Mouse (Mus musculus) neural tube, embryonic 13.5 days (tissue): ENCODE data around the gene Rab3gap2. TPM values are rescaled to one million over a fixed set of nuclear protein-coding genes. Genes with fewer than 3 reads are reported as not detected.

ENCODE experiments used
- ATAC-seq: fragments of 200-750 bp; cut with Nextera tagmentation; 2 replicates; pipeline ENCODE4 v1.8.0; 2017; ENCODE audit warnings: low read depth, mild to moderate bottlenecking, moderate TSS enrichment, moderate library complexity
- H3K27ac ChIP-seq: fragments of 300-500 bp; sonication (generic); replicated peaks from 2 replicates; pipeline ENCODE4 v1.5.1; 2015; ENCODE audit warnings: moderate library complexity, mild to moderate bottlenecking, inconsistent platforms
- H3K27me3 ChIP-seq: fragments of 300-500 bp; sonication (generic); 2 replicates; pipeline ENCODE4 v1.6.1; 2015; ENCODE audit warnings: mild to moderate bottlenecking, inconsistent platforms
- H3K36me3 ChIP-seq: fragments of 300-500 bp; sonication (generic); 2 replicates; pipeline ENCODE4 v1.6.1; 2015; ENCODE audit warnings: mild to moderate bottlenecking, inconsistent platforms
- H3K4me1 ChIP-seq: fragments of 300-500 bp; sonication (generic); replicated peaks from 2 replicates; pipeline ENCODE4 v1.6.1; 2015; ENCODE audit warnings: inconsistent platforms
- H3K4me2 ChIP-seq: fragments of 300-500 bp; sonication (generic); 2 replicates; pipeline ENCODE4 v1.6.1; 2015; ENCODE audit warnings: inconsistent platforms, mild to moderate bottlenecking, moderate library complexity
- H3K4me3 ChIP-seq: fragments of 300-500 bp; sonication (generic); 2 replicates; pipeline ENCODE4 v1.5.1; 2015; ENCODE audit warnings: mild to moderate bottlenecking, inconsistent platforms
- H3K9ac ChIP-seq: fragments of 300-500 bp; sonication (generic); 2 replicates; pipeline ENCODE4 v1.6.1; 2015; ENCODE audit warnings: moderate library complexity, mild to moderate bottlenecking, inconsistent platforms
- H3K9me3 ChIP-seq: fragments of 300-500 bp; sonication (generic); 2 replicates; pipeline ENCODE4 v1.6.1; 2016; ENCODE audit warnings: inconsistent platforms
- WGBS: fragments of 180-500 bp; shearing (Covaris S2); methylation state at CpG from one replicate; pipeline ENCODE4 v1.1.7; 2015; 5-methylcytosine and 5-hydroxymethylcytosine counted together
- polyA plus RNA-seq: library from polyadenylated mRNA; unstranded; fragments of >200 nt; fragmentation: Nextera tagmentation; extraction: Ambion mirVana; gene quantifications from 2 replicates; pipeline ENCODE4 v1.2.1, GENCODE M21; 2015

The Rab3gap2 gene
- polyA plus RNA-seq, 1 experiment from 2014 or later, result 24.4 TPM

GRCm38 (mm10) chr1:185268675-185269074 is 64.8 kb downstream of the Rab3gap2 start:
- H3K27me3 ChIP-seq, result no peaks in the 10 kb centered on the region
- H3K36me3 ChIP-seq, result peaks cover 86% of the 10 kb centered on the region
- H3K9me3 ChIP-seq, result peaks cover 3% of the 10 kb centered on the region; the same call in 1 of the 2 replicates
- no peaks in the 10 kb centered on the region for H3K4me1 ChIP-seq
- ATAC-seq, result no peak
- H3K9ac ChIP-seq, result no peak overlapping the region
- no peak overlapping the region for H3K4me3 ChIP-seq
- no peak overlapping the region for H3K27ac ChIP-seq
- WGBS, result 86% methylated on average over 4 of the region's 4 CpGs
- H3K4me2 ChIP-seq, result no peak overlapping the region

- H3K36me3 ChIP-seq, result peaks cover 81% of the 10 kb centered on the region
- 95% methylated on average over 8 of the region's 8 CpGs for WGBS
- ATAC-seq, result no peak
Measured at GRCm38 (mm10) chr1:185270403-185271097, 66.6 kb downstream of the Rab3gap2 start.

GRCm38 (mm10) chr1:185271373-185271772 is 67.5 kb downstream of the Rab3gap2 start:
- Histone ChIP-seq H3K4me1 (no peaks in the 10 kb centered on the region), H3K27ac (no peak overlapping the region), H3K4me2 (no peak overlapping the region), H3K27me3 (no peaks in the 10 kb centered on the region), H3K9ac (no peak overlapping the region), H3K9me3 (peaks cover 3% of the 10 kb centered on the region; the same call in 1 of the 2 replicates), H3K36me3 (peaks cover 82% of the 10 kb centered on the region), H3K4me3 (no peak overlapping the region)
- no peak for ATAC-seq
- WGBS, result 83% methylated on average over 9 of the region's 9 CpGs

More at GRCm38 (mm10) chr1:185270403-185271097, 66.6 kb downstream of the Rab3gap2 start:
- Histone ChIP-seq H3K4me2 (no peak overlapping the region), H3K27me3 (no peaks in the 10 kb centered on the region), H3K9ac (no peak overlapping the region), H3K27ac (no peak overlapping the region), H3K9me3 (peaks cover 3% of the 10 kb centered on the region; the same call in 1 of the 2 replicates), H3K4me1 (no peaks in the 10 kb centered on the region), H3K4me3 (no peak overlapping the region)

- Histone ChIP-seq H3K36me3 (peaks cover 89% of the 10 kb centered on the region), H3K9ac (no peak overlapping the region), H3K4me1 (no peaks in the 10 kb centered on the region), H3K9me3 (peaks cover 3% of the 10 kb centered on the region; the same call in 1 of the 2 replicates), H3K27me3 (no peaks in the 10 kb centered on the region), H3K27ac (no peak overlapping the region), H3K4me2 (no peak overlapping the region), H3K4me3 (no peak overlapping the region)
- no peak for ATAC-seq
- 94% methylated on average over 5 of the region's 5 CpGs for WGBS
Measured at GRCm38 (mm10) chr1:185274819-185275545, 71.1 kb downstream of the Rab3gap2 start.

- no peak overlapping the region for H3K27ac ChIP-seq
- no peak overlapping the region for H3K4me3 ChIP-seq
- H3K36me3 ChIP-seq, result peaks cover 92% of the 10 kb centered on the region
- no peaks in the 10 kb centered on the region for H3K4me1 ChIP-seq
- peaks cover 3% of the 10 kb centered on the region; the same call in 1 of the 2 replicates for H3K9me3 ChIP-seq
- no peaks in the 10 kb centered on the region for H3K27me3 ChIP-seq
- WGBS, result 94% methylated on average over 7 of the region's 7 CpGs
- no peak overlapping the region for H3K9ac ChIP-seq
- no peak for ATAC-seq
- H3K4me2 ChIP-seq, result no peak overlapping the region
Measured at GRCm38 (mm10) chr1:185275976-185276375, 72.1 kb downstream of the Rab3gap2 start.

- Histone ChIP-seq H3K27me3 (no peaks in the 10 kb centered on the region), H3K4me2 (no peak overlapping the region), H3K4me1 (no peaks in the 10 kb centered on the region), H3K4me3 (no peak overlapping the region), H3K9ac (no peak overlapping the region), H3K27ac (no peak overlapping the region), H3K36me3 (peaks cover 92% of the 10 kb centered on the region), H3K9me3 (peaks cover 3% of the 10 kb centered on the region; the same call in 1 of the 2 replicates)
- WGBS, result 89% methylated on average over 11 of the region's 11 CpGs
- ATAC-seq, result no peak
Measured at GRCm38 (mm10) chr1:185277022-185277421, 73.1 kb downstream of the Rab3gap2 start.

- no peaks in the 10 kb centered on the region for H3K4me1 ChIP-seq
- peaks cover 94% of the 10 kb centered on the region for H3K36me3 ChIP-seq
- no peak for ATAC-seq
- no peaks in the 10 kb centered on the region for H3K9me3 ChIP-seq
- no peak overlapping the region for H3K9ac ChIP-seq
- no peak overlapping the region for H3K27ac ChIP-seq
- no peak overlapping the region for H3K4me2 ChIP-seq
- 92% methylated on average over 9 of the region's 9 CpGs for WGBS
- no peaks in the 10 kb centered on the region for H3K27me3 ChIP-seq
- no peak overlapping the region for H3K4me3 ChIP-seq
Measured at GRCm38 (mm10) chr1:185279288-185279687, 75.4 kb downstream of the Rab3gap2 start.

- H3K4me1 ChIP-seq, result peaks cover 8% of the 10 kb centered on the region; the same call in 1 of the 2 replicates
- no peak overlapping the region for H3K4me2 ChIP-seq
- peaks cover 94% of the 10 kb centered on the region for H3K36me3 ChIP-seq
- H3K9me3 ChIP-seq, result no peaks in the 10 kb centered on the region
- no peak overlapping the region for H3K27ac ChIP-seq
- H3K27me3 ChIP-seq, result no peaks in the 10 kb centered on the region
- ATAC-seq, result no peak
- WGBS, result 95% methylated on average over 4 of the region's 4 CpGs
- no peak overlapping the region for H3K4me3 ChIP-seq
- H3K9ac ChIP-seq, result no peak overlapping the region
Measured at GRCm38 (mm10) chr1:185280616-185281015, 76.7 kb downstream of the Rab3gap2 start.

GRCm38 (mm10) chr1:185282846-185283245 is 78.9 kb downstream of the Rab3gap2 start:
- H3K36me3 ChIP-seq, result peaks cover 94% of the 10 kb centered on the region
- no peaks in the 10 kb centered on the region for H3K27me3 ChIP-seq
- H3K4me1 ChIP-seq, result peaks cover 8% of the 10 kb centered on the region; the same call in 1 of the 2 replicates
- H3K27ac ChIP-seq, result no peak overlapping the region
- WGBS, result 94% methylated on average over 11 of the region's 11 CpGs
- H3K4me3 ChIP-seq, result no peak overlapping the region
- H3K9me3 ChIP-seq, result no peaks in the 10 kb centered on the region
- H3K4me2 ChIP-seq, result no peak overlapping the region
- no peak overlapping the region for H3K9ac ChIP-seq
- no peak for ATAC-seq

- H3K27ac ChIP-seq, result no peak overlapping the region
- peaks cover 8% of the 10 kb centered on the region; the same call in 1 of the 2 replicates for H3K4me1 ChIP-seq
- 82% methylated on average over 15 of the region's 15 CpGs for WGBS
- ATAC-seq, result no peak
- H3K36me3 ChIP-seq, result peaks cover 93% of the 10 kb centered on the region
- H3K27me3 ChIP-seq, result no peaks in the 10 kb centered on the region
- H3K9ac ChIP-seq, result no peak overlapping the region
- no peak overlapping the region for H3K4me2 ChIP-seq
- no peaks in the 10 kb centered on the region for H3K9me3 ChIP-seq
- no peak overlapping the region for H3K4me3 ChIP-seq
Measured at GRCm38 (mm10) chr1:185283247-185283646, 79.3 kb downstream of the Rab3gap2 start.

GRCm38 (mm10) chr1:185284740-185285139 is 80.8 kb downstream of the Rab3gap2 start:
- ATAC-seq, result peak; percentile 74
- Histone ChIP-seq H3K27me3 (no peaks in the 10 kb centered on the region), H3K4me3 (no peak overlapping the region), H3K4me1 (peaks cover 8% of the 10 kb centered on the region; the same call in 1 of the 2 replicates), H3K4me2 (no peak overlapping the region), H3K9ac (no peak overlapping the region), H3K9me3 (no peaks in the 10 kb centered on the region), H3K27ac (0 out of 2 replicates have a peak overlapping the region, but pooled peaks have one; percentile 52), H3K36me3 (peaks cover 85% of the 10 kb centered on the region)
- 64% methylated on average over 4 of the region's 4 CpGs for WGBS

- Histone ChIP-seq H3K27ac (0 out of 2 replicates have a peak overlapping the region, but pooled peaks have one; percentile 52), H3K9me3 (no peaks in the 10 kb centered on the region), H3K4me1 (peaks cover 8% of the 10 kb centered on the region; the same call in 1 of the 2 replicates), H3K4me2 (no peak overlapping the region), H3K9ac (no peak overlapping the region), H3K4me3 (no peak overlapping the region), H3K27me3 (no peaks in the 10 kb centered on the region), H3K36me3 (peaks cover 84% of the 10 kb centered on the region)
- ATAC-seq, result peak; percentile 83
- WGBS, result 91% methylated on average over 4 of the region's 4 CpGs
Measured at GRCm38 (mm10) chr1:185285171-185285570, 81.3 kb downstream of the Rab3gap2 start.
